ENCODE assay signal across 1 mouse cellular context in the genomic region with DNA sequence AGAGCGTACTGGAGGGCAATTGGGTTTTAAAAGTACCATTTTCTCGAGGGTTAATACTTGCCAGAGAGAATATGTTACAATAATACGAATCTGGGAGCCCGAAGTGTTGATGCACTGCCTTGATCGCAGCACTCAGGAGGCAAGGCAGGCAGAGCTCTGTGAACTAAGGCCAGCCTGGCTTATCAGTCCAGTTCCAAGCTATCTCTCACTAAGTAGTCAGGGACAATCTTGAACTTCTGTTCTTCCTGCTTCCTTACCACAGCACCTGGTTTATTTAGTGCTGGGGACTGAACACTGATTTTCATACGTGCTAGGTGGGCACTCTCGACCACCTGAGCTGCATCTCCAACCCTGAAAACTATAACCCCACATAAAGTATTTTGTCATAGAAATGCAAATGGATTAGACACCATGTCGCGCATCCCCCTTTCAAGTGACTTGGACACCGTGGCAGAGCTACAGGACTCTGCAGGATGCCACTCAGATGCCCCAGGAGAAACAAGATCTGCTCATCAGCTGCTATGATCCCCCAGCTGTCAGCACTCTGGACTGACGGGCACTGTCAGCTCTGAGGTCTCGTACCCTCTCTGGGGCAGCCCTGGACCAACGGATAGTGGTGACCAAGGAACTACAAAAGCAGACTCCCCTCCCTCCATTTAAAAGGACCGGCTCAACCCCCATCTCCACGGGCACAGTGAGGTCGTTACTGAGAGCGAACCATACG.
TF ChIP-seq lines count a peak whose summit lies in the region.

No protein-coding gene starts in this region.

TF ChIP-seq in MEL, 35 proteins besides CTCF, POLR2A, EP300 and RAD21 (continued from another document):
- 0 out of 2 replicates have a peak, but pooled peaks have one; percentile 24 for TF ChIP-seq MAZ (IDR thresholded peaks at IDR 0.05; ENCODE audit: low read depth, low read length)
- TF ChIP-seq MEF2A (IDR thresholded peaks at IDR 0.05; ENCODE audit: extremely low read depth, insufficient replicate concordance, low read depth, low read length, poor library complexity, severe bottlenecking): no peak
- no peak for TF ChIP-seq SMC3 (IDR thresholded peaks at IDR 0.05; ENCODE audit: low read depth, low read length)
- TF ChIP-seq UBTF (IDR thresholded peaks at IDR 0.05; ENCODE audit: borderline replicate concordance, insufficient read depth, low read depth, low read length): no peak
- no peak for TF ChIP-seq ZKSCAN1 (IDR thresholded peaks at IDR 0.05; ENCODE audit: low read depth, low read length)
- TF ChIP-seq BHLHE40 (IDR thresholded peaks at IDR 0.05; ENCODE audit: borderline replicate concordance, low read depth, low read length): no peak
- TF ChIP-seq MAX (IDR thresholded peaks at IDR 0.05; ENCODE audit: low read length): no peak
- peak; percentile 92 for TF ChIP-seq RCOR1 (IDR thresholded peaks at IDR 0.05; ENCODE audit: low read depth, low read length)
- peak; percentile 39; the same call in 1 of the 2 replicates for TF ChIP-seq MXI1 (IDR thresholded peaks at IDR 0.05; ENCODE audit: low read depth, low read length)
- TF ChIP-seq JUND (IDR thresholded peaks at IDR 0.05; ENCODE audit: low read depth, low read length): no peak
- TF ChIP-seq SIN3A (IDR thresholded peaks at IDR 0.05; ENCODE audit: low read length): peak; percentile 31; the same call in 1 of the 2 replicates
- TF ChIP-seq GABPA (IDR thresholded peaks at IDR 0.05; ENCODE audit: low read depth, low read length): no peak
- TF ChIP-seq GATA1 (IDR thresholded peaks at IDR 0.05; ENCODE audit: low read depth, low read length): peak; percentile 63
- no peak for TF ChIP-seq ELF1 (IDR thresholded peaks at IDR 0.05; ENCODE audit: low read depth, low read length)
- TF ChIP-seq TAL1 (IDR thresholded peaks at IDR 0.05; ENCODE audit: low read length): no peak
- TF ChIP-seq POLR2AphosphoS2 (IDR thresholded peaks at IDR 0.05; ENCODE audit: low read length): no peak
- TF ChIP-seq ZMIZ1 (IDR thresholded peaks at IDR 0.05; ENCODE audit: low read depth, low read length): no peak
- TF ChIP-seq CHD2 (IDR thresholded peaks at IDR 0.05; ENCODE audit: low read length): no peak
- no peak for TF ChIP-seq KAT2A (conservative IDR thresholded peaks at IDR 0.05; ENCODE audit: low read depth, low read length)
- TF ChIP-seq TCF12 (IDR thresholded peaks at IDR 0.05; ENCODE audit: low read depth, low read length): peak; percentile 80
- TF ChIP-seq CHD1 (IDR thresholded peaks at IDR 0.05; ENCODE audit: low read depth, low read length): no peak
- 0 out of 2 replicates have a peak, but pooled peaks have one; percentile 42 for TF ChIP-seq ETS1 (IDR thresholded peaks at IDR 0.05; ENCODE audit: low read depth, low read length)
TF ChIP-seq in MEL: peak in this region for 8.
